Mouse (Mus musculus) intestine, embryonic 14.5 days (tissue): ENCODE measurements at regions not wholly inside any gene's neighbourhood (a gene's known extent, or its start where the extent isn't known, plus 50 kb on each side); places are given as distances from the start of the nearest gene placed in this dataset.

Experiments
- ATAC-seq: fragments of 200-750 bp; cut with Nextera tagmentation; replicated peaks from 2 replicates; pipeline ENCODE4 v1.8.0; 2017; ENCODE audit warnings: low read depth, moderate number of reproducible peaks, moderate TSS enrichment, moderate library complexity; ENCODE audit not compliant: low FRiP score, low TSS enrichment
- DNase-seq: peaks from one replicate; pipeline ENCODE4 v3.0.0-alpha.2; 2018; ENCODE audit warnings: low spot score
- H3K27ac ChIP-seq: fragments of 300-500 bp; sonication (generic); 2 replicates; pipeline ENCODE4 v1.5.1; 2014; ENCODE audit warnings: low read depth, mild to moderate bottlenecking, control low read depth
- H3K27me3 ChIP-seq: fragments of 300-500 bp; sonication (generic); replicated peaks from 2 replicates; pipeline ENCODE4 v1.6.1; 2014; ENCODE audit warnings: low read length, control low read depth; ENCODE audit not compliant: control insufficient read depth, insufficient read depth
- H3K36me3 ChIP-seq: fragments of 300-500 bp; sonication (generic); 2 replicates; pipeline ENCODE4 v1.6.1; 2014; ENCODE audit warnings: low read length, control low read depth; ENCODE audit not compliant: control insufficient read depth, insufficient read depth
- H3K4me1 ChIP-seq: fragments of 300-500 bp; sonication (generic); replicated peaks from 2 replicates; pipeline ENCODE4 v1.6.1; 2014; ENCODE audit warnings: low read length, control low read depth, mixed read lengths; ENCODE audit not compliant: control insufficient read depth, insufficient read depth
- H3K4me2 ChIP-seq: fragments of 300-500 bp; sonication (generic); 2 replicates; pipeline ENCODE4 v1.6.1; 2014; ENCODE audit warnings: low read length
- H3K4me3 ChIP-seq: fragments of 300-500 bp; sonication (generic); 2 replicates; pipeline ENCODE4 v1.5.1; 2014; ENCODE audit warnings: low read depth, low read length, control low read depth, mixed read lengths
- H3K9ac ChIP-seq: fragments of 300-500 bp; sonication (generic); 2 replicates; pipeline ENCODE4 v1.6.1; 2014; ENCODE audit warnings: mild to moderate bottlenecking, low read length
- H3K9me3 ChIP-seq: fragments of 300-500 bp; sonication (generic); 2 replicates; pipeline ENCODE4 v1.6.1; 2016; ENCODE audit warnings: low read length, control low read depth; ENCODE audit not compliant: control insufficient read depth
- WGBS: fragments of 180-500 bp; shearing (Covaris S2); extraction: QIAGEN DNeasy Blood & Tissue Kit; methylation state at CpG from one replicate; pipeline ENCODE4 v1.1.7; 2014; 5-methylcytosine and 5-hydroxymethylcytosine counted together

GRCm38 (mm10) chr13:30046504-30047169 is 60.8 kb upstream of the E2f3 start:
- no peaks in the 10 kb centered on the region for H3K36me3 ChIP-seq
- H3K9ac ChIP-seq: no peak overlapping the region
- H3K9me3 ChIP-seq: no peaks in the 10 kb centered on the region
- 92% methylated on average over 5 of the region's 5 CpGs for WGBS
- H3K27me3 ChIP-seq: no peaks in the 10 kb centered on the region
- no peak overlapping the region for H3K4me3 ChIP-seq
- ATAC-seq (no peak), DNase-seq (no peak)
- H3K4me1 ChIP-seq: no peaks in the 10 kb centered on the region
- H3K27ac ChIP-seq: no peak overlapping the region
- H3K4me2 ChIP-seq: no peak overlapping the region

GRCm38 (mm10) chr13:30046061-30046460 is 60.2 kb upstream of the E2f3 start:
- WGBS: 78% methylated on average over 15 of the region's 15 CpGs
- Histone ChIP-seq H3K36me3 (no peaks in the 10 kb centered on the region), H3K27me3 (no peaks in the 10 kb centered on the region), H3K27ac (no peak overlapping the region), H3K9me3 (no peaks in the 10 kb centered on the region), H3K9ac (no peak overlapping the region), H3K4me1 (no peaks in the 10 kb centered on the region), H3K4me3 (no peak overlapping the region), H3K4me2 (no peak overlapping the region)
- DNase-seq: no peak
- ATAC-seq: no peak

GRCm38 (mm10) chr13:30045225-30045624 is 59.4 kb upstream of the E2f3 start:
- DNase-seq: no peak
- H3K36me3 ChIP-seq: no peaks in the 10 kb centered on the region
- no peak overlapping the region for H3K27ac ChIP-seq
- WGBS: 80% methylated on average over 6 of the region's 6 CpGs
- no peak overlapping the region for H3K4me2 ChIP-seq
- H3K27me3 ChIP-seq: no peaks in the 10 kb centered on the region
- no peak for ATAC-seq
- no peak overlapping the region for H3K4me3 ChIP-seq
- H3K4me1 ChIP-seq: no peaks in the 10 kb centered on the region
- no peaks in the 10 kb centered on the region for H3K9me3 ChIP-seq
- H3K9ac ChIP-seq: no peak overlapping the region

- Histone ChIP-seq H3K9ac (no peak overlapping the region), H3K4me1 (no peaks in the 10 kb centered on the region), H3K36me3 (no peaks in the 10 kb centered on the region), H3K27ac (no peak overlapping the region), H3K4me3 (no peak overlapping the region), H3K27me3 (no peaks in the 10 kb centered on the region), H3K9me3 (no peaks in the 10 kb centered on the region), H3K4me2 (no peak overlapping the region)
- ATAC-seq: no peak
- 79% methylated on average over 2 of the region's 2 CpGs for WGBS
- no peak for DNase-seq
Observed at GRCm38 (mm10) chr13:30044790-30045189, 58.9 kb upstream of the E2f3 start.

- WGBS: 79% methylated on average over 15 of the region's 15 CpGs
- Histone ChIP-seq H3K27ac (no peak overlapping the region), H3K4me3 (no peak overlapping the region), H3K36me3 (no peaks in the 10 kb centered on the region), H3K27me3 (no peaks in the 10 kb centered on the region), H3K9me3 (no peaks in the 10 kb centered on the region), H3K4me1 (no peaks in the 10 kb centered on the region), H3K9ac (no peak overlapping the region), H3K4me2 (no peak overlapping the region)
- ATAC-seq: no peak
- no peak for DNase-seq
Observed at GRCm38 (mm10) chr13:30042689-30043320, 56.9 kb upstream of the E2f3 start.

- H3K27ac ChIP-seq: no peak overlapping the region
- H3K9ac ChIP-seq: no peak overlapping the region
- no peaks in the 10 kb centered on the region for H3K27me3 ChIP-seq
- H3K4me2 ChIP-seq: no peak overlapping the region
- no peaks in the 10 kb centered on the region for H3K36me3 ChIP-seq
- WGBS: 92% methylated on average over 3 of the region's 3 CpGs
- no peaks in the 10 kb centered on the region for H3K4me1 ChIP-seq
- H3K4me3 ChIP-seq: no peak overlapping the region
- DNase-seq (no peak), ATAC-seq (no peak)
- no peaks in the 10 kb centered on the region for H3K9me3 ChIP-seq
Observed at GRCm38 (mm10) chr13:30041501-30042295, 55.8 kb upstream of the E2f3 start.

GRCm38 (mm10) chr13:30040288-30040687 is 54.4 kb upstream of the E2f3 start:
- DNase-seq (no peak), ATAC-seq (no peak)
- Histone ChIP-seq H3K4me1 (no peaks in the 10 kb centered on the region), H3K27ac (no peak overlapping the region), H3K9me3 (no peaks in the 10 kb centered on the region), H3K27me3 (no peaks in the 10 kb centered on the region), H3K36me3 (no peaks in the 10 kb centered on the region), H3K4me3 (no peak overlapping the region), H3K4me2 (no peak overlapping the region), H3K9ac (no peak overlapping the region)
- 86% methylated on average over 4 of the region's 4 CpGs for WGBS

GRCm38 (mm10) chr13:30039791-30040190 is 53.9 kb upstream of the E2f3 start:
- Histone ChIP-seq H3K4me2 (no peak overlapping the region), H3K4me3 (no peak overlapping the region), H3K36me3 (no peaks in the 10 kb centered on the region), H3K27me3 (no peaks in the 10 kb centered on the region), H3K4me1 (no peaks in the 10 kb centered on the region), H3K27ac (no peak overlapping the region), H3K9ac (no peak overlapping the region), H3K9me3 (no peaks in the 10 kb centered on the region)
- ATAC-seq: no peak
- DNase-seq: no peak
- WGBS: 84% methylated on average over 2 of the region's 2 CpGs
